Mouse (Mus musculus) ovary, postnatal 36 days (tissue): ENCODE results near the gene Fuca1.
"Not testable (repeated sequence)": the region's sequence is repeated elsewhere in the genome, so short reads cannot be mapped to it uniquely, and the experiment has no call there.

Source experiments
- DNase-seq: peaks from one replicate; pipeline ENCODE4 v3.0.0; 2022; ENCODE audit warnings: low spot score, mixed read lengths

Fuca1 gene

GRCm38 (mm10) chr4:135924418-135924817 lies 3.9 kb downstream of the Fuca1 start:
- no peak for DNase-seq

GRCm38 (mm10) chr4:135925341-135925740 lies 4.8 kb downstream of the Fuca1 start:
- DNase-seq = no peak

DNA sequence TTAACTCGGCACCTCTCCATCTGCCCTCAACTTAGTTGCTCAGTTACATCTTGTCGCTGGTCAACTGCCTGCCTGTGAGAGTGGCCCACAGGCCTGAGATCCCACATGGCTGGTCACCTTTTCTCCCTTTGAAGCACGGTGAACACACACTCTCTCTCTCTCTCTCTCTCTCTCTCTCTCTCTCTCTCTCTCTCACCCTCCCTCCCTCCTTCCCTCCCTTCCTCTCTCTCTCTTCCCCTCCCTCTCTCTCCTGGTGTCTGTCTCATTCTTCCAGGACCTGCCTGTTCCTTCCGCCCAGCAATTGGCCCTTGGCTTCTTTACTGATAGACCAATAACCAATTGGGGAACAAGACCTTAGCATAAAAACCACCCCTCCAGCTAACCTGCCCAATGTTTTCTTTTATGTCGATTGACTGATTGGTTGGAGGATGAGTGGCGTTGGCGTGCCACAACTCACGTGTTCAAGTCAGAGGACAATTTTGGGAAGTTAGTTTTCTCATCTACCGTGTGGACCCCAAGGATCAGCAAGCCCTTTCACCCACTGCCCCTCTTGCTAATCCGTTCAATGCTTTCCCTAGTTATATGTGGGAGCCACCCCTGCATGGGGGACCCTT lies 5.8 kb downstream of the Fuca1 start:
- DNase-seq = no peak

DNA sequence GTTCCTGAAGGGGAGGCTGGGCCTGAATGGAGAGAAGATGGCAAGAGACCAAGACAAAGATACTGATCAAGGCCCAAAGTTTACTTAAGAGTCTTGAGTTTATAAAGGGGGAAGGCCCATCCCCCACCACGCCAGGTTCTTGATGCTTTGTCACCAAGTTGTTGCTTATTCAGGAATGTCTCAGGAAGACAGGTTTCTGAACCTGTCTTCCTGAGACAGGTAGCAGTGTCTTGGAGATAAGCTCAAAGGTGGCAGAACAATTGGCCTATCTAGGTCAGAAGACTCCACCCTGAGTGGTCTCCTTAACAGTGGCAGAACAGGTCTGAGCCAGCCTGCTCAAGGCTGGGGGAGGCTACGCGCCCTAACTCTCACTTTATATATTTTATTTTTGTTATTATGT lies 6.3 kb downstream of the Fuca1 start:
- DNase-seq = no peak

GRCm38 (mm10) chr4:135928376-135928775 lies 7.8 kb downstream of the Fuca1 start:
- DNase-seq = no peak

DNA sequence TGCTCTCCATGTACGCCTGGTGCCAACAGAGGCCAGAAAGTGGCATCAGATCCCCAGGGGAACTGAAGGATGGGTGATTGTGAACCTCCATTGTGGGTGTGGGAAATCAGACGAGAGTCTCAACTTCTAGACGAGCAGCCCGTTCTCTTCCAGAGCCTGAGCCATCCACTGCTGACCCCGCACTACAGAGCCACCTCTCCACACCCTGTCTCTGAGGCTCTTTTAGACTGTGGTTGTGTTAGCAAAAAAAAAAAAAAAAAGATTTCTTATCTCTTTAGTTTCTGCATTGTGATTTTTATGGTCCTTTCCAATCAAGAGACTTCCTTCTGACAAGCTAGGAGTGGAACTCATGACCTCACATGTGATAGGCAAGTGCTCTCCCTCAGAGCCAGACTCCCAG lies 8.9 kb downstream of the Fuca1 start:
- DNase-seq = no peak

DNA sequence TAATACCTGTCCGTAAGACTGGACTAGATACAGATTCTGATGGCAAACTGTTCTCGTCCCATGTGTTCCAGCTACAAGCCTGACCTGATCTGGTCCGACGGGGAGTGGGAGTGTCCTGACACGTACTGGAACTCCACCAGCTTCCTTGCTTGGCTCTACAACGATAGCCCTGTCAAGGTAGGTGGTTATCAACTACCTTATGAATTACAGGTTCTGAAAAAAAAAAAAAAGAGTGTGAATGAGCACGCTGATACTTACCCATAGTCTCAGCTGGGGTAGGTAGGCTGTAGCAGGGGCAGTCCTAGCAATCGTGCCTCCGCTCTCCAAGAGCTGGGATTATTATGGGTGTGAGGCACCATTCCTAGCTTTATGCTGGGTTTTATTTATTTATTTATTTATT lies 9.3 kb downstream of the Fuca1 start:
- no peak for DNase-seq

- DNase-seq = no peak
These were observed 9.7 kb downstream of the Fuca1 start for GRCm38 (mm10) chr4:135930239-135930638.

- DNase-seq = no peak
These were observed 11.3 kb downstream of the Fuca1 start for GRCm38 (mm10) chr4:135931832-135932231.

- no peak for DNase-seq
These were observed 14.4 kb downstream of the Fuca1 start for GRCm38 (mm10) chr4:135934708-135935500.

GRCm38 (mm10) chr4:135935502-135935901 lies 15.0 kb downstream of the Fuca1 start:
- DNase-seq = no peak

GRCm38 (mm10) chr4:135938858-135939257 lies 18.3 kb downstream of the Fuca1 start:
- no peak for DNase-seq

DNA sequence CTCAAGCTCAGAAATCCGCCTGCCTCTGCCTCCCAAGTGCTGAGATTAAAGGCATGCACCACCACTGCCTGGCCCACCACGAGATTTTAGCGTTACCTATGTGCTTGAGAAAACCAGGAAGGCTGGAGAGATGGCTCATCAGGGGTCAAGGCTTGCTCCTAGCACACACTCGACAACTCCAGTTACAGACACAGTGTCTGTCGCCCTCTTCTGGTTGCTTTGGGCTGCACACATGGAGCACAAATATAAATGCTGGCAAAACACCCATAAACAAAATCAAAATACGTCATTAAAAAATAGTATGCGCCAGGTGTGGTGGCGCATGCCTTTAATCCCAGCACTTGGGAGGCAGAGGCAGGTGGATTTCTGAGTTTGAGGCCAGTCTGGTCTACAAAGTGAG lies 20.5 kb downstream of the Fuca1 start:
- DNase-seq = not testable (repeated sequence)

- DNase-seq = no peak
These were observed 21.7 kb downstream of the Fuca1 start for GRCm38 (mm10) chr4:135942193-135942592.

DNA sequence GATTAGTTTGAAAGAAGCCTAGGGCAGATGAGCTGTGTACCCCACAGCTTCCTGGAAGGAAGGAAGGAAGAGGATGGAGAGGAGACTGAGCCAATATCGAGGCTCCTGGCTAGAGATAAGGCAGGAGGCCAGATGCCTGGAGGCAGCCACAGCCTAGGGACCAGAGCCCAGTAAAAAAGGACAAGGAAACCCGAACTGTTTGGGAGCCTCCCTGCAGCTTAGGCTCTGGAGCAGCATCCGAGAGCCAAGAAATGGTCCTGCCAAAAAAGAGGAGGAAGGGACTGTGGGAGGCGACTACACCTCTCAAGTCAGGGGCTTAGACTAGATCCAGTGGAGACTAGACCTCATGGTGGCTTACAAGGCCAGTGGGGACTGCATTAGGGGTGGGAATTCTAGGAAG lies 22.9 kb downstream of the Fuca1 start:
- DNase-seq = no peak

- DNase-seq = no peak
These were observed 25.2 kb downstream of the Fuca1 start for GRCm38 (mm10) chr4:135945706-135946105.

DNA sequence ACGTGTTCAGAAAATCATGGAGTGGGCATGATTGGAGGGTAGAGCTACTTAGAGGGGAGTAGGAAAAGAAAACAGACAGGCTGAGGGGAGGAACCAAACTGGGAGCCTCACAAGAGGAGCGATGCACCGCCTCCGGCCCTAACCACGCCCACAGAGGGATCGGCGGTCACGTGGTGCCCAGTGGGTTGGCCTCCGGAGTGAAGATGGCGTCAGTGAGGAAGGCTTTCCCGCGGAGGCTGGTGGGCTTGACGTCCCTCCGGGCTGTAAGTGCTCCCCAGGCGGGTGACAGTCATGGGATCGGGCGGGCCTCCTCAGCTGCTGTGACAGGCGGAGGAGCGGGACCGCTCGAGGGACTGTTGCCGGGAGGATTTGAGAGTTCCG lies 25.7 kb downstream of the Fuca1 start, which contains the start of gene Hmgcl:
Gene Hmgcl, plus strand, starts transcription at position 171 of the 381 bp plus-strand sequence.
- DNase-seq = peak; percentile 94

DNA sequence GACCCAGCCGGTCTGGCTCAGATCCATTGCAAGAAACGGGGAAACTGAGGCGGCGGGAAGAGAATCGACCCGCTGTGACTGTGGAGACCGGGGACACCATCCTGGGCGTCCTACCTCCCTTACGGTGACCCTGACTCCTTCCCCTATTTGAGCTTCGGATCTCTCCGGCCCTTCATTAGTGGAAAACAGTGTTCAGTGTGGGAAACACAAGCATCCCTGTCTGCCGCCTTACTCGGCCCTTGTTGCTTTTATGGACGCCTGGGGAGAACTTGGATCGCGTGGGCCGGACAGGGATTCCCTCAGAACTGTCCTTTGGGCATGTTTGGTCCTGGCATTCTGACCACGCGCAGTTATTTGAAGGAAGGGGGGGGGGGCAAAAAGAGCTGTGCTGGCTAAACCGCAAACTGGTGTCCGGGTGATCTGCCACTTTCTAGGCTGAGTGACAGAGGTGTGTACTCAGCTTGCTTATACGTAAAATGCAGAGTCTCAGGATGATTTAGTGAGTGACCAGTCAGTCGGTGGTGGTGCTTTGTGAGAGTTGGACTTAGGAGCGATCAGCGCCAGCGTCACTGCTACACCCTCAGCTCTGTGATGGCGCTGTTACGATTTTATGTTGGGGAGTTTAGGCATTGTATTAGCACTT lies 26.2 kb downstream of the Fuca1 start:
- DNase-seq = no peak

- DNase-seq = no peak
These were observed 27.6 kb downstream of the Fuca1 start for GRCm38 (mm10) chr4:135948142-135948541.

- no peak for DNase-seq
These were observed 28.9 kb downstream of the Fuca1 start for GRCm38 (mm10) chr4:135949475-135949874.

DNA sequence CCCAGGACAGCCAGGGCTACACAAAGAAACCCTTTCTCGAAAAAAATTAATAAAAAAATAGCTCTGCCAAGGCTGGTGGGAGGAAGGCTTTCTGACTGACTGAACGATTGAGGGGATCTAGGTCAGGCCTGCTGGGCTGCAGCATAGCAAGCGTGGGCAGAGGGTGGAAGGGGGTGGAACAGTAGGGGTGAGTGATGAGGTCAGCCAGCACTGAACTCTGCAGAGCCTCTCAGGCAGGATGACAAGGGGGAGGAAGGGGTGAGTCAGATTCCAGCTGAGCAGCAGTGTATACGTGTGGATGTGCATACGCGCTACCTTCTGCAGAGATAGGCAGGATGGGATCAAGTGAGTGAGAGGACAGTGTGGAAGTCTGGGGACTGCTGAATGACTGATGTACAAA lies 29.4 kb downstream of the Fuca1 start:
- no peak for DNase-seq

GRCm38 (mm10) chr4:135950365-135950764 lies 29.8 kb downstream of the Fuca1 start:
- no peak for DNase-seq

- no peak for DNase-seq
These were observed 31.0 kb downstream of the Fuca1 start for GRCm38 (mm10) chr4:135951505-135951904.
